Mouse (Mus musculus) kidney, postnatal 0 days (tissue): ENCODE measurements around the gene Adgrb3. TPM values are rescaled to one million over a fixed set of nuclear protein-coding genes. Genes with fewer than 3 reads are reported as not detected.
A peak's percentile ranks its signal among the peaks of the same experiment; 100 is the strongest.

Source experiments
- ATAC-seq: fragments of 200-750 bp; cut with Nextera tagmentation; replicated peaks from 2 replicates; pipeline ENCODE4 v1.8.0; 2017; ENCODE audit warnings: low read depth, moderate number of reproducible peaks, moderate TSS enrichment, moderate library complexity; ENCODE audit not compliant: low FRiP score
- DNase-seq: peaks from one replicate; pipeline ENCODE4 v3.0.0-alpha.2; 2016; ENCODE audit warnings: low spot score
- H3K27ac ChIP-seq: fragments of 300-500 bp; sonication (generic); 2 replicates; pipeline ENCODE4 v1.5.1; 2014; ENCODE audit warnings: mild to moderate bottlenecking
- H3K27me3 ChIP-seq: fragments of 300-500 bp; sonication (generic); 2 replicates; pipeline ENCODE4 v1.6.1; 2014; ENCODE audit warnings: low read length, mixed read lengths; ENCODE audit not compliant: insufficient read depth
- H3K36me3 ChIP-seq: fragments of 300-500 bp; sonication (generic); 2 replicates; pipeline ENCODE4 v1.6.1; 2014; ENCODE audit warnings: low read length, mixed read lengths; ENCODE audit not compliant: insufficient read depth
- H3K4me1 ChIP-seq: fragments of 300-500 bp; sonication (generic); replicated peaks from 2 replicates; pipeline ENCODE4 v1.6.1; 2014; ENCODE audit warnings: antibody characterized with exemption, low read length, mixed read lengths; ENCODE audit not compliant: insufficient read depth
- H3K4me2 ChIP-seq: fragments of 300-500 bp; sonication (generic); 2 replicates; pipeline ENCODE4 v1.6.1; 2014; ENCODE audit warnings: mild to moderate bottlenecking, low read length, moderate library complexity, mixed read lengths
- H3K4me3 ChIP-seq: fragments of 300-500 bp; sonication (generic); replicated peaks from 2 replicates; pipeline ENCODE4 v1.5.1; 2014; ENCODE audit warnings: low read depth, low read length
- H3K9ac ChIP-seq: fragments of 300-500 bp; sonication (generic); 2 replicates; pipeline ENCODE4 v1.6.1; 2014; ENCODE audit warnings: low read depth, low read length
- H3K9me3 ChIP-seq: fragments of 300-500 bp; sonication (generic); replicated peaks from 2 replicates; pipeline ENCODE4 v1.6.1; 2016; ENCODE audit warnings: low read length, inconsistent platforms, mixed read lengths
- CTCF ChIP-seq: IDR thresholded peaks from 2 replicates; pipeline ENCODE4 v1.5.1; 2016; ENCODE audit warnings: antibody characterized with exemption, low read depth, mild to moderate bottlenecking, moderate library complexity
- WGBS: fragments of 180-500 bp; shearing (Covaris S2); extraction: QIAGEN DNeasy Blood & Tissue Kit; methylation state at CpG from one replicate; pipeline ENCODE4 v1.1.7; 2014; 5-methylcytosine and 5-hydroxymethylcytosine counted together
- polyA plus RNA-seq: library from polyadenylated mRNA; unstranded; fragments of >200 nt; fragmentation: Nextera tagmentation; extraction: Ambion mirVana; gene quantifications from 2 replicates; pipeline ENCODE4 v1.2.1, GENCODE M21; 2015

The Adgrb3 gene
- polyA plus RNA-seq, 1 experiment from 2014 or later = 0.26 TPM

DNA sequence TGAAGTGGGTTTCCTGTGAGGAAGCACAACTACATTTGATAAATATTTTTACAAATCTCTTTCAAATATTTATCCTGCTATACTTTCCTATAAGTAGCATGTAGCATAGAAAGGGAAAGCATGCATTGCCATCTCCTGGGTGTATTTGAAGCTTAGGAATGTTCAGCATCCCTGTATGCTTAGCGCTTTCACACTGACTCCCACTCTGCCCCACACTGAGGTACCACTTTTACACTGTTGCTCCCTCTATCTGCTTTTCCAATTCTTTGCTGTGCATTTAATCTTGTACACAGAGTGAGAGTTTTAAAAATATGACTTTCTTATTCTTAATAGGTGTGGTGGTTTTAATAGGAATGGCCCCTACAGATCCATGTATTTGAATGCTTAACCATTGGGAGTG, 261.4 kb downstream of the Adgrb3 start:
- DNase-seq = no peak
- no peak overlapping the region for H3K9ac ChIP-seq
- H3K4me3 ChIP-seq = no peak overlapping the region
- 96% methylated on average over 1 of the region's 1 CpGs for WGBS
- H3K27ac ChIP-seq = no peak overlapping the region
- no peaks in the 10 kb centered on the region for H3K36me3 ChIP-seq
- no peak overlapping the region for H3K4me2 ChIP-seq
- TF ChIP-seq CTCF = no peak
- H3K4me1 ChIP-seq = no peaks in the 10 kb centered on the region
- H3K27me3 ChIP-seq = no peaks in the 10 kb centered on the region
- no peaks in the 10 kb centered on the region for H3K9me3 ChIP-seq
- no peak for ATAC-seq

DNA sequence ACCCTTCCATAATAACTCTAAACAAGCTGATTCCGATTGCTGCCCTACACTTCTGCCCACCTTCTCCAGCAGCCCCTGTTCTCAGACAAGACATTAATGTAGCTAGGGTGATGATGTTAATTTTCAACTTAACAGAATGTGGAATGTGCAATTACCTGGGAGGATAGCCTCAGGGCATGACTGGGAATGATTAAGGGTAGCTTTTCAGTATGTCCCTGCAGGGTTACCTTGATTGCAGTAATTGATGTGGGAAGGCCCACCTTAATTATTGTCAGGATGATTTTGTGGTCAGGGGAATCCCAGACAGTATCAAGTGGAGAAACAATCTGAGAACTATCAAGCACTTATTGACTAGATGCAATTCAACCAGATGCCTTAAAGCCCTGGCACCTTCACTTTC, 283.4 kb downstream of the Adgrb3 start:
- DNase-seq = no peak
- H3K4me3 ChIP-seq = no peak overlapping the region
- H3K27ac ChIP-seq = no peak overlapping the region
- H3K9me3 ChIP-seq = no peaks in the 10 kb centered on the region
- H3K4me1 ChIP-seq = no peaks in the 10 kb centered on the region
- ATAC-seq = no peak
- H3K9ac ChIP-seq = no peak overlapping the region
- no peaks in the 10 kb centered on the region for H3K36me3 ChIP-seq
- H3K4me2 ChIP-seq = no peak overlapping the region
- TF ChIP-seq CTCF = no peak
- 76% methylated on average over 1 of the region's 1 CpGs for WGBS
- no peaks in the 10 kb centered on the region for H3K27me3 ChIP-seq

DNA sequence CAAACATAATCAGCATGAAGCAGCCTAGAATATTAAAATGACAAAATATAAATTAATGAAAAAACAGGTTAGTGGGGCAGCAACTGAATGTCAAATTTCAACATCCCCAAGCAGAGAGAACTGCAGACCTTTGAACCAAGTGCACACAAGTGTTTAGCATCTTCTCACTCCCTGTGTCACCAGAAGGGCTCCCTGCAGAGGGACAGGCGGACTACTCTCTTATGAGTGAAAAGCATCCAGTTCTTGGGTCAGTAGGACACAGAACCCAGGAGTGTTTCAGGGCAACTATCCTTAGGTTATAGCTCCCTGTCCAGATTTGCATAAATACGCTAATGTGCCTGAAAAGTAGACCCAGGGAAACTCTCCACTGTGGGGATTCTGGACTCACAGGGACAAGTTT, 285.6 kb downstream of the Adgrb3 start:
- DNase-seq = no peak
- Histone ChIP-seq H3K4me2 (no peak overlapping the region), H3K9ac (no peak overlapping the region), H3K9me3 (no peaks in the 10 kb centered on the region), H3K4me3 (no peak overlapping the region), H3K36me3 (no peaks in the 10 kb centered on the region), H3K4me1 (no peaks in the 10 kb centered on the region), H3K27ac (no peak overlapping the region), H3K27me3 (no peaks in the 10 kb centered on the region)
- 79% methylated on average over 2 of the region's 2 CpGs for WGBS
- ATAC-seq = no peak
- no peak for TF ChIP-seq CTCF

DNA sequence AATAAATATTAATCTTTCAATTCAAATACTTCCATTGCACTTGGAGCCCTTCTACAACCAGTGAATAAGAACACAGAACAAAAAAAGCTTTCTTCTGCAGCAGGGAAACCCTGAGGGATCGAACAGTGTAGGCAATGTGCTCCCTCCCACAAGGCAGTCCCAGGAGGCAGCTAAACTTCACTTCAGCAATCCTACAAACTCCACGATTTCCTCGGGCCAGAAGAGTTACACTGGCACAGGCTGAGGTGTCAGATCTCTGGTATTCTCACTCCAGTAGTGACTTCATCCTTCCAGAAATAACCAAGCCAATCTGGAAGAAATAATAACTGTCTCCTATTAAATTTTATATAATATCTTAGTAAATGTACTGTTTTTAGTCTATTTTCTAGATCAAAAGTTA, 286.6 kb downstream of the Adgrb3 start:
- no peak for TF ChIP-seq CTCF
- Histone ChIP-seq H3K9ac (no peak overlapping the region), H3K36me3 (no peaks in the 10 kb centered on the region), H3K4me3 (no peak overlapping the region), H3K27me3 (no peaks in the 10 kb centered on the region), H3K4me2 (no peak overlapping the region), H3K27ac (no peak overlapping the region), H3K9me3 (no peaks in the 10 kb centered on the region), H3K4me1 (no peaks in the 10 kb centered on the region)
- no peak for DNase-seq
- ATAC-seq = no peak
- 46% methylated on average over 3 of the region's 3 CpGs for WGBS

DNA sequence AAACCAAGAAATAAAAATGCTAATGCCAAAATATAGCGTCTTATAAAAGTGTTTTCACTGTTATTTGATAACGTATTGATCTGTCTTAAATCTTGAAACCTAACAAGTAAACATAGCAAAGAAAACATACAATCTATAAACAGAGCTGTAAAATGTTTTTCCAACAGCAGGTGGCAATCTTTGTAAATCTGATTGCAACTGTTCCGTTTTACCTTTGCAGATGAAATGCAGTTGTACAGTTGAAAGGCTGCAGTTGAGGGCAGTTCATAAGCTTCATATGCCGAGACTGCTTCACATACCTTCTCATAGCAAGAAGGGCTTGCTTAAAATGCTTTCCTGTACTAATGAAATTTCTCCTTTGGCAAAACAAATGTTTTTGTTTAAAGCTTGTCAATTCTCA, 302.5 kb downstream of the Adgrb3 start:
- Histone ChIP-seq H3K4me1 (no peaks in the 10 kb centered on the region), H3K9ac (no peak overlapping the region), H3K27ac (no peak overlapping the region), H3K9me3 (no peaks in the 10 kb centered on the region), H3K4me3 (no peak overlapping the region), H3K27me3 (no peaks in the 10 kb centered on the region), H3K4me2 (no peak overlapping the region), H3K36me3 (no peaks in the 10 kb centered on the region)
- no peak for ATAC-seq
- 59% methylated on average over 4 of the region's 4 CpGs for WGBS
- DNase-seq = peak; percentile 16
- peak; percentile 62 for TF ChIP-seq CTCF

DNA sequence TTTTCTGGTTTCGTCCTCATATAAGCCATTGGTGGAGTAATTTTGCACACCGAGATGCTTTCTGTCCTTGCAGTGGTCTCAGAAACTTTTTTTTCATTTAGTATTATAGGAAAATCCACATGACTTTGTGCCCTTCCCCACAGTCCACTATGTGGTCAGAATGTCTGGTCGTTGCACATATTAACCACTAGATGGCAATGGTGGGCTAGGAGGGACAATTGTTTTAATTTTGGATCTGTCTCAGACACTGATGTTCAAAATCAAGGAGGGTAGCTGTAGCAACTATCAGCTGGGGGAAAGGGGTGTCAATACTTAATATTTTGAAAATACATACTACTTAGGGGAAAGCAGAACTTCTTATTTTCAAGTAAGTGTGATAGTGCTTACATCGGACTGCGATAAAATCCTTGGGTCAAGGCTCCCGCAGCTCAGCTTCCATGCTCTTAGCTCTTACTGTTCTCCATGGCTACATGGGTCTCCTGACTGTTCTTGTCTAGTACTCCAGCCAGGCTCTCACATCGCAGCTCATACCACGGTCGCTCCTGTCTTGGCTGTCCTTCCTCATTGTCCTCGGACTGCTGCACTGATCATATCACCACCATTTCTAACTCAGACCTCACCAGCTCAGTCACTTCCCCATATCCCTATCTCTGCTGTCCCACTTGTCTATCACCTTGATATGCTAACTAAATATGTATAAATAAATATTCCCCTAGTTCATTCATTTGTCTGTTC, 319.0 kb downstream of the Adgrb3 start:
- H3K4me3 ChIP-seq = no peak overlapping the region
- no peak for ATAC-seq
- H3K4me2 ChIP-seq = no peak overlapping the region
- no peaks in the 10 kb centered on the region for H3K4me1 ChIP-seq
- H3K27me3 ChIP-seq = no peaks in the 10 kb centered on the region
- peak; percentile 85 for TF ChIP-seq CTCF
- no peak overlapping the region for H3K9ac ChIP-seq
- no peaks in the 10 kb centered on the region for H3K36me3 ChIP-seq
- H3K27ac ChIP-seq = no peak overlapping the region
- DNase-seq = peak; percentile 63
- no peaks in the 10 kb centered on the region for H3K9me3 ChIP-seq
- 54% methylated on average over 10 of the region's 10 CpGs for WGBS

DNA sequence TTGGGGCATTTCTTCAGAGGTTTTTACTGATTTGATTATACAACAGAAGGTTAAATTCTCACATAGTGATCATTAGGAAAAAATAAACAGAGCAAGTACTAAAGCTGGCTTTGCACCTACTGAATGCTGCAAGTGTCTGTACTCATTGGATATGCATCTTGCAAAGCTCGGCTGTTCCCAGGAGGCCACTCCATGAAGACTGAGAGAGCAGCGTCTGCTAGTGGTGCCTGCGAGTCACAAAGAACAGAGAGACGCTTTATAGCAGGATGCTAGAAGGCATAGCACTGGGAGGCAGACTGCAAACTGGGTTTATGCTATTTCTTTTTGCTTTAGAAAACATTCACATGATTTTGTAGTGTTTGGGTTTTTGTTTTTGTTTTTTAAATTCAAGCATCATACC, 325.2 kb downstream of the Adgrb3 start:
- TF ChIP-seq CTCF = peak; percentile 27; the same call in 1 of the 2 replicates

More for the DNA sequence above, 325.2 kb downstream of the Adgrb3 start:
- Histone ChIP-seq H3K9ac (no peak overlapping the region), H3K4me1 (no peaks in the 10 kb centered on the region), H3K4me3 (no peak overlapping the region), H3K27ac (no peak overlapping the region), H3K27me3 (no peaks in the 10 kb centered on the region), H3K4me2 (no peak overlapping the region), H3K36me3 (no peaks in the 10 kb centered on the region), H3K9me3 (no peaks in the 10 kb centered on the region)
- DNase-seq = no peak
- no peak for ATAC-seq
- 15% methylated on average over 4 of the region's 4 CpGs for WGBS
